Mouse (Mus musculus) embryonic facial prominence, embryonic 12.5 days (tissue): ENCODE measurements around the gene Marcksl1. TPM values are rescaled to one million over a fixed set of nuclear protein-coding genes. Genes with fewer than 3 reads are reported as not detected.
A peak's percentile ranks its signal among the peaks of the same experiment; 100 is the strongest.
"Not testable (repeated sequence)": the region's sequence is repeated elsewhere in the genome, so short reads cannot be mapped to it uniquely, and the experiment has no call there.

Source experiments
- ATAC-seq: fragments of 200-750 bp; cut with Nextera tagmentation; 2 replicates; pipeline ENCODE4 v1.8.0; 2017; ENCODE audit not compliant: insufficient number of reproducible peaks, insufficient read depth, low FRiP score, low TSS enrichment
- H3K27ac ChIP-seq: fragments of 300-500 bp; sonication (generic); 2 replicates; pipeline ENCODE4 v1.5.1; 2016; ENCODE audit warnings: mild to moderate bottlenecking
- H3K27me3 ChIP-seq: fragments of 300-500 bp; sonication (generic); 2 replicates; pipeline ENCODE4 v1.6.1; 2016; ENCODE audit warnings: mild to moderate bottlenecking, moderate library complexity
- H3K36me3 ChIP-seq: fragments of 300-500 bp; sonication (generic); 2 replicates; pipeline ENCODE4 v1.6.1; 2016; ENCODE audit warnings: mild to moderate bottlenecking
- H3K4me1 ChIP-seq: fragments of 300-500 bp; sonication (generic); 2 replicates; pipeline ENCODE4 v1.6.1; 2016
- H3K4me2 ChIP-seq: fragments of 300-500 bp; sonication (generic); replicated peaks from 2 replicates; pipeline ENCODE4 v1.6.1; 2016; ENCODE audit warnings: mild to moderate bottlenecking, moderate library complexity
- H3K4me3 ChIP-seq: fragments of 300-500 bp; sonication (generic); 2 replicates; pipeline ENCODE4 v1.5.1; 2016; ENCODE audit warnings: mild to moderate bottlenecking
- H3K9ac ChIP-seq: fragments of 300-500 bp; sonication (generic); 2 replicates; pipeline ENCODE4 v1.6.1; 2016; ENCODE audit warnings: mild to moderate bottlenecking, moderate library complexity
- H3K9me3 ChIP-seq: fragments of 300-500 bp; sonication (generic); 2 replicates; pipeline ENCODE4 v1.6.1; 2016; ENCODE audit warnings: mild to moderate bottlenecking, moderate library complexity
- WGBS: fragments of 180-500 bp; shearing (Covaris S2); methylation state at CpG from one replicate; pipeline ENCODE4 v1.1.7; 2016; 5-methylcytosine and 5-hydroxymethylcytosine counted together
- polyA plus RNA-seq: library from polyadenylated mRNA; unstranded; fragments of >200 nt; fragmentation: Nextera tagmentation; extraction: Ambion mirVana; gene quantifications from 2 replicates; pipeline ENCODE4 v1.2.1, GENCODE M21; 2016

Gene Marcksl1
- polyA plus RNA-seq, 1 experiment from 2014 or later, result 1,543 TPM

DNA sequence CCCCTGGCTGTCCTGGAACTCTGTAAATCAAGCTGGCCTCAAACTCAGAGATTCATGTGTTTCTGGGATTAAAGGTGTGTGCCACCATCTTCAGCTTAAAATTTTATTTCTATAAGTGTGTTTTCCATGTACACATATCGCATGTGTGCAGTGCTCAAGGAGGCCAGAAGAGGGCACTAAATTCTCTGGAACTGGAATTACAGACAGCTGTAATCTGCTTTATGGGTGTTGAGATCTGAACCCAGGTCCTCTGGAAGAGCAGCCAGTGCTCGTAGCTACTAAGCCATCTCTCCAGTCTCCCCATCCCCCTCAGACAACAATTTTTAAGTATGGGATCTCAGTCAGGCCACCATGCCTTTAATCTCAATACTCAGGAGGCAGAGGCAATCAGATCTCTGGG is 35.9 kb downstream of the Marcksl1 start:
- Histone ChIP-seq H3K4me3 (no peak overlapping the region), H3K27me3 (no peaks in the 10 kb centered on the region), H3K27ac (no peak overlapping the region), H3K9ac (no peak overlapping the region), H3K4me1 (no peaks in the 10 kb centered on the region), H3K36me3 (no peaks in the 10 kb centered on the region), H3K4me2 (no peak overlapping the region), H3K9me3 (no peaks in the 10 kb centered on the region)
- 96% methylated on average over 2 of the region's 2 CpGs for WGBS
- no peak for ATAC-seq

DNA sequence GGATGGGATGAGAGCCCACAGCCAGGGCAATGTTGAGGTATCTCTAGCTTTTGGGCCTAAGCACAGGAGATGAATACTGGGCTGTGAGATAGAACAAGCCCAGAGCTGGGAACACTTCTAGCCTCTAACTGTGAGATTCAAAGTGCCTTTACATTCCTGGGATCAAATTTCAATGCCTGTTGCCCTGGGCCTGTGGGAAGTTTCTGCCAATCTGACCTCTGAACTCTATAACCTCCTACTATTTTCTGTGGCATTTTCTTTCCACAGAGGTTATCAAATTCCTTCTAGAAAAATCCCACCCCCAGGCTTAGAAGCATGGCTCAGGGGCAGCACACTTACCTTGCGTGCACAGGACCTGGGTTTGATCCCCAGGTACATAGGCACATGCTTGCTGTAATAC is 36.9 kb downstream of the Marcksl1 start:
- no peak overlapping the region for H3K4me2 ChIP-seq
- H3K27ac ChIP-seq, result no peak overlapping the region
- 33% methylated on average over 1 of the region's 1 CpGs for WGBS

GRCm38 (mm10) chr4:129554512-129554911 is 41.1 kb downstream of the Marcksl1 start:
- not testable (repeated sequence) for H3K9ac ChIP-seq, H3K36me3 ChIP-seq, ATAC-seq, H3K4me3 ChIP-seq, H3K9me3 ChIP-seq, H3K27ac ChIP-seq, H3K4me1 ChIP-seq, H3K27me3 ChIP-seq
- H3K4me2 ChIP-seq, result peak overlapping the region; percentile 83; the same call in 1 of the 2 replicates
- WGBS, result 88% methylated on average over 4 of the region's 6 CpGs

More for the DNA sequence above, 36.9 kb downstream of the Marcksl1 start:
- Histone ChIP-seq H3K36me3 (no peaks in the 10 kb centered on the region), H3K9me3 (no peaks in the 10 kb centered on the region), H3K9ac (no peak overlapping the region), H3K4me3 (no peak overlapping the region), H3K4me1 (no peaks in the 10 kb centered on the region), H3K27me3 (no peaks in the 10 kb centered on the region)
- no peak for ATAC-seq

- H3K4me1 ChIP-seq, result no peaks in the 10 kb centered on the region
- H3K4me2 ChIP-seq, result peak overlapping the region; percentile 83
- 0 out of 2 replicates have a peak, but pooled peaks have one; percentile 45 for ATAC-seq
- H3K27ac ChIP-seq, result no peak overlapping the region
- H3K9ac ChIP-seq, result peak overlapping the region; percentile 52
- no peaks in the 10 kb centered on the region for H3K9me3 ChIP-seq
- H3K36me3 ChIP-seq, result no peaks in the 10 kb centered on the region
- H3K27me3 ChIP-seq, result no peaks in the 10 kb centered on the region
- WGBS, result 4% methylated on average over 16 of the region's 16 CpGs
- H3K4me3 ChIP-seq, result peak overlapping the region; percentile 47
Measured at GRCm38 (mm10) chr4:129555421-129555861, 42.1 kb downstream of the Marcksl1 start.

DNA sequence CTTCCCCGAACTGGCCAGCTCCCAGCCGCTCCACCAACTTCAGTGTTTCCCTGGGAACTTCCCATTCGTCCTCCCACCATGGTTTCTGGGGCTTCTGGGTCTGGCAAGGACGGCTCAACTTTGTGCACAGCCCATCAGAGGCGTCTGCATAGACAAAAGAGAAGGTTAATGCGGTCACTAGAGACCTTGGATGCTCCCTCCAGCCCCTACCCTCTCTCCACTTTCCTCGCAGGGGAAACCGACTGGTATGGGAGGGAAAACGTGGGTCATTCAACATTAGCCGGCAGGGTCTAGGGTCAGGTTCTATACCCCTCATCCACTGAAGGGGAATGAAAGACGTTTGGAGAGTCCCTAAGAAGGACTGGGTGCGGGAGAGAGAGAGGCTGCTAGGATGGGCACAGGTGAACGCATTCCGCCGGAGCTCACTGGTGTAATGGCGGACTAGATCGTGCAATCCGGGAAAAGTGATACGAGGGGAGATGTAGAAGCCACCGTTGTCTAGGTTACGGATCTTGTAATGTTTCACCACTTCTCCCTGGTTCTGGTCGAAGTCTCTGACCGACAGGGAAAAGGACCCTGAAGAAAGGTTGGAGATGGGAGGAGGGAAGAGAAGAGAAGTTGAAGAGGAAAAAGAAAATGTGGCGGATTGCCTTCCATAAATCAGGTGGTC is 42.6 kb downstream of the Marcksl1 start:
- Histone ChIP-seq H3K4me1 (no peaks in the 10 kb centered on the region), H3K27ac (peak overlapping the region; percentile 56), H3K27me3 (no peaks in the 10 kb centered on the region), H3K9ac (peak overlapping the region; percentile 52), H3K4me2 (peak overlapping the region; percentile 83), H3K36me3 (no peaks in the 10 kb centered on the region), H3K4me3 (peak overlapping the region; percentile 47), H3K9me3 (no peaks in the 10 kb centered on the region)
- ATAC-seq, result peak; percentile 74; the same call in 1 of the 2 replicates
- WGBS, result 1% methylated on average over 23 of the region's 24 CpGs

- H3K9ac ChIP-seq, result peak overlapping the region; percentile 52
- 7% methylated on average over 32 of the region's 33 CpGs for WGBS
- ATAC-seq, result peak; percentile 36; the same call in 1 of the 2 replicates
- no peaks in the 10 kb centered on the region for H3K27me3 ChIP-seq
- H3K9me3 ChIP-seq, result no peaks in the 10 kb centered on the region
- peak overlapping the region; percentile 56 for H3K27ac ChIP-seq
- peak overlapping the region; percentile 47 for H3K4me3 ChIP-seq
- peak overlapping the region; percentile 83 for H3K4me2 ChIP-seq
- no peaks in the 10 kb centered on the region for H3K36me3 ChIP-seq
- H3K4me1 ChIP-seq, result no peaks in the 10 kb centered on the region
Measured at GRCm38 (mm10) chr4:129556532-129557223, 43.3 kb downstream of the Marcksl1 start.

- 0 out of 2 replicates have a peak overlapping the region, but pooled peaks have one; percentile 52 for H3K9ac ChIP-seq
- no peaks in the 10 kb centered on the region for H3K9me3 ChIP-seq
- no peaks in the 10 kb centered on the region for H3K4me1 ChIP-seq
- H3K27me3 ChIP-seq, result no peaks in the 10 kb centered on the region
- H3K4me2 ChIP-seq, result peak overlapping the region; percentile 83
- H3K36me3 ChIP-seq, result no peaks in the 10 kb centered on the region
- WGBS, result 67% methylated on average over 9 of the region's 9 CpGs
- 0 out of 2 replicates have a peak overlapping the region, but pooled peaks have one; percentile 47 for H3K4me3 ChIP-seq
- H3K27ac ChIP-seq, result no peak overlapping the region
- no peak for ATAC-seq
Measured at GRCm38 (mm10) chr4:129557256-129557808, 44.0 kb downstream of the Marcksl1 start.

GRCm38 (mm10) chr4:129558321-129558955 is 45.1 kb downstream of the Marcksl1 start:
- H3K9me3 ChIP-seq, result no peaks in the 10 kb centered on the region
- no peak overlapping the region for H3K27ac ChIP-seq
- H3K4me1 ChIP-seq, result no peaks in the 10 kb centered on the region
- no peak overlapping the region for H3K4me2 ChIP-seq
- ATAC-seq, result no peak
- 83% methylated on average over 12 of the region's 12 CpGs for WGBS
- H3K27me3 ChIP-seq, result no peaks in the 10 kb centered on the region
- H3K4me3 ChIP-seq, result no peak overlapping the region
- no peak overlapping the region for H3K9ac ChIP-seq
- no peaks in the 10 kb centered on the region for H3K36me3 ChIP-seq

DNA sequence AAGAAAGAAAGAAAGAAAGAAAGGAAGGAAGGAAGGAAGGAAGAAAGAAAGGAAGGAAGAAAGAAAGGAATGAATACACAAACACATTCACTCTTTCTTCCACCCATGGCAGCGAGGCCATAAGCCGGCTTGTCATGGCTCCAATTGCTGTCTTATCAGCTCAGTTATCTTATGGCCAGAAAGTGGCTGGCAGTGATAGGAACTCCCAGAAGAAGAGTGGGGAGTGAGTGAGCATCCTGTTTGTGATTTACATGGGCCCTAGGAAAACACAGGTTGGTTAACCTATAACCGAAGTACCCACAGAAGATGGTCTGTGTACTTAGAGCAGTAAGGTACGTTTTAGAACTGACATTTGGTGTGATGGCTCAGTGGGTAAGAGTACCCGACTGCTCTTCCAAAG is 47.8 kb downstream of the Marcksl1 start:
- Histone ChIP-seq H3K4me2 (no peak overlapping the region), H3K4me1 (no peaks in the 10 kb centered on the region), H3K4me3 (no peak overlapping the region), H3K9me3 (no peaks in the 10 kb centered on the region), H3K9ac (no peak overlapping the region), H3K36me3 (no peaks in the 10 kb centered on the region), H3K27me3 (no peaks in the 10 kb centered on the region), H3K27ac (no peak overlapping the region)
- ATAC-seq, result no peak
- 90% methylated on average over 5 of the region's 5 CpGs for WGBS

DNA sequence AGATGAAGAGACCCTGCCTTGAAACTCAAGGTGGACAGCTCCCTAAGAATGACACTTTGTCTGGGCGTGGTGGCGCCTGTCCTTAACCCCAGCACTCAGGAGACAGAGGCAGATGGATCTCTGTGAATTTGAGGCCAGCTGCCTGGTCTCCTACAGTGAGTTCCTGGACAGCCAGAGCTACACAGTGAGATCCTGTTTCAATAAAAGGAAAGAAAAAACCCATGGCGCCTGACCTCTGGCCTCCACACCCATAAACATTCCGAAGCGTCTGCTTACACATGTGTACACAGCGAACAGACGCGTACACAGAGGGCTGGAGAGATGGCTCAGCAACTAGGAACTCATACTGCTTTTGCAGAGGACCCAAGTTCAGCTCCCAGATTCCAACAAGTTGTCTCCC is 50.3 kb downstream of the Marcksl1 start:
- H3K36me3 ChIP-seq, result no peaks in the 10 kb centered on the region
- H3K9me3 ChIP-seq, result no peaks in the 10 kb centered on the region
- no peaks in the 10 kb centered on the region for H3K27me3 ChIP-seq
- no peak overlapping the region for H3K4me3 ChIP-seq
- no peak overlapping the region for H3K4me2 ChIP-seq
- H3K9ac ChIP-seq, result no peak overlapping the region
- WGBS, result 35% methylated on average over 8 of the region's 8 CpGs
- ATAC-seq, result no peak
- no peaks in the 10 kb centered on the region for H3K4me1 ChIP-seq
- no peak overlapping the region for H3K27ac ChIP-seq

- H3K27ac ChIP-seq, result no peak overlapping the region
- WGBS, result 86% methylated on average over 6 of the region's 6 CpGs
- no peaks in the 10 kb centered on the region for H3K27me3 ChIP-seq
- H3K9me3 ChIP-seq, result no peaks in the 10 kb centered on the region
- no peak overlapping the region for H3K4me2 ChIP-seq
- ATAC-seq, result no peak
- H3K4me3 ChIP-seq, result no peak overlapping the region
- H3K9ac ChIP-seq, result no peak overlapping the region
- no peaks in the 10 kb centered on the region for H3K36me3 ChIP-seq
- no peaks in the 10 kb centered on the region for H3K4me1 ChIP-seq
Measured at GRCm38 (mm10) chr4:129565139-129565538, 51.8 kb downstream of the Marcksl1 start.
